Mouse (Mus musculus) midbrain, embryonic 13.5 days (tissue): ENCODE data around the gene Ssx2ip. TPM values are rescaled to one million over a fixed set of nuclear protein-coding genes. Genes with fewer than 3 reads are reported as not detected.

Experiments used
- ATAC-seq: fragments of 200-750 bp; cut with Nextera tagmentation; 2 replicates; pipeline ENCODE4 v1.8.0; 2017; ENCODE audit warnings: mild to moderate bottlenecking, moderate TSS enrichment, moderate library complexity
- H3K27ac ChIP-seq: fragments of 300-500 bp; sonication (generic); 2 replicates; pipeline ENCODE4 v1.5.1; 2015; ENCODE audit warnings: inconsistent platforms, mild to moderate bottlenecking, moderate library complexity
- H3K27me3 ChIP-seq: fragments of 300-500 bp; sonication (generic); 2 replicates; pipeline ENCODE4 v1.6.1; 2015; ENCODE audit warnings: mild to moderate bottlenecking, inconsistent platforms
- H3K36me3 ChIP-seq: fragments of 300-500 bp; sonication (generic); 2 replicates; pipeline ENCODE4 v1.6.1; 2015; ENCODE audit warnings: mild to moderate bottlenecking, inconsistent platforms
- H3K4me1 ChIP-seq: fragments of 300-500 bp; sonication (generic); replicated peaks from 2 replicates; pipeline ENCODE4 v1.6.1; 2015; ENCODE audit warnings: inconsistent platforms
- H3K4me2 ChIP-seq: fragments of 300-500 bp; sonication (generic); replicated peaks from 2 replicates; pipeline ENCODE4 v1.6.1; 2015; ENCODE audit warnings: moderate library complexity, mild to moderate bottlenecking, inconsistent platforms
- H3K4me3 ChIP-seq: fragments of 300-500 bp; sonication (generic); replicated peaks from 2 replicates; pipeline ENCODE4 v1.5.1; 2015; ENCODE audit warnings: mild to moderate bottlenecking, inconsistent platforms
- H3K9ac ChIP-seq: fragments of 300-500 bp; sonication (generic); replicated peaks from 2 replicates; pipeline ENCODE4 v1.6.1; 2015; ENCODE audit warnings: mild to moderate bottlenecking, inconsistent platforms
- H3K9me3 ChIP-seq: fragments of 300-500 bp; sonication (generic); 2 replicates; pipeline ENCODE4 v1.6.1; 2016; ENCODE audit warnings: mild to moderate bottlenecking, inconsistent platforms
- WGBS: fragments of 180-500 bp; shearing (Covaris S2); methylation state at CpG from one replicate; pipeline ENCODE4 v1.1.7; 2015; 5-methylcytosine and 5-hydroxymethylcytosine counted together
- microRNA-seq: library from miRNA; unstranded; fragments of <30 nt; microRNA quantifications from one replicate; pipeline ENCODE4, GENCODE M21; 2016
- polyA plus RNA-seq: library from polyadenylated mRNA; unstranded; fragments of >200 nt; fragmentation: Nextera tagmentation; extraction: Ambion mirVana; gene quantifications from 2 replicates; pipeline ENCODE4 v1.2.1, GENCODE M21; 2015

The Ssx2ip gene
- polyA plus RNA-seq, 1 experiment from 2014 or later, result 15.5 TPM

DNA sequence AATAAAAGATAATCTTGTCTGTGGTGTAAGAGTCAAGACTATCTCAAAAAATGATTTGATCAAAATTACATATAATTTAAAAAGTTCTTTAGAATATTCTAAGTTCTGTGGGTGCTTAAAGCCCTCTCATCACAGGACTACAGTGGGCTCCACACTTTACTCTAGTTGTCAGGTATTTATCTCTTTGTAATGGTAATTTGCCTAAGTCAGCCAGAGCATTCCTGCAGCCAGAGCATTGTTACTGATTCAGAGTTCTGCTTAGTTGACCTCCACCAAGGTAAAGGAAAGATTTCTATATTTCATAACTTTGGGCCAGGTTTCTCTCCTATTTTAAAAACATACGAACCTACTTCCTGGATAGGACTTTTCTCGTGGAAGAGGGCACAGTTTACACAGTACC is 64.8 kb downstream of the Ssx2ip start:
- 82% methylated on average over 2 of the region's 2 CpGs for whole genome bisulfite sequencing
- Histone ChIP-seq H3K9me3 (no peaks in the 10 kb centered on the region), H3K36me3 (no peaks in the 10 kb centered on the region), H3K4me1 (no peaks in the 10 kb centered on the region), H3K27me3 (no peaks in the 10 kb centered on the region), H3K9ac (no peak overlapping the region), H3K4me2 (no peak overlapping the region), H3K4me3 (no peak overlapping the region), H3K27ac (no peak overlapping the region)
- ATAC-seq, result no peak

DNA sequence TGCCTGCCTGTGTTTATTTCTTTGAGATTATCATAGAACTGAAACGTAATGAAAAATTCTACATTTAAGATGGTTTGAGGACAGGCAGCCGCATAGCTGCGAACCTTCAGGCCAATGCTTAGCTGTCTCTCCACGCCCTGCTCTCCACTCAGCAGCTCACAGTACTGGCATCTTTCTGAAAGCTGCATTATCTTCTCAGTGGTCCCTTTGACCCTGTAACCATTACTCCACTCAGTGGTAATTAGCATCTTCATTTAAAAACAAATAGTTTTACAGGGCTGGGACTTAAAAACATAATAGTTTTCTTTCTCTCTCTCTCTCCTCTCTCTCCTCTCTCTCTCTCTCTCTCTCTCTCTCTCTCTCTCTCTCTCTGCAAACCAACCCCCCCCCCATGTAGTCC is 68.2 kb downstream of the Ssx2ip start:
- ATAC-seq, result no peak
- 75% methylated on average over 4 of the region's 4 CpGs for WGBS
- H3K27me3 ChIP-seq, result no peaks in the 10 kb centered on the region

GRCm38 (mm10) chr3:146473741-146474140 is 69.3 kb downstream of the Ssx2ip start:
- H3K4me1 ChIP-seq, result no peaks in the 10 kb centered on the region
- no peaks in the 10 kb centered on the region for H3K9me3 ChIP-seq
- H3K9ac ChIP-seq, result no peak overlapping the region
- H3K27ac ChIP-seq, result no peak overlapping the region
- H3K27me3 ChIP-seq, result no peaks in the 10 kb centered on the region
- no peak overlapping the region for H3K4me3 ChIP-seq
- no peak for ATAC-seq
- no peak overlapping the region for H3K4me2 ChIP-seq
- no peaks in the 10 kb centered on the region for H3K36me3 ChIP-seq

More for the DNA sequence above, 68.2 kb downstream of the Ssx2ip start:
- Histone ChIP-seq H3K4me1 (no peaks in the 10 kb centered on the region), H3K9me3 (no peaks in the 10 kb centered on the region), H3K4me2 (no peak overlapping the region), H3K27ac (no peak overlapping the region), H3K36me3 (no peaks in the 10 kb centered on the region), H3K4me3 (no peak overlapping the region), H3K9ac (no peak overlapping the region)

- Histone ChIP-seq H3K27ac (no peak overlapping the region), H3K36me3 (no peaks in the 10 kb centered on the region), H3K27me3 (no peaks in the 10 kb centered on the region), H3K4me1 (no peaks in the 10 kb centered on the region), H3K4me2 (no peak overlapping the region), H3K4me3 (no peak overlapping the region), H3K9me3 (no peaks in the 10 kb centered on the region), H3K9ac (no peak overlapping the region)
- 91% methylated on average over 3 of the region's 3 CpGs for WGBS
- no peak for ATAC-seq
These were observed 70.0 kb downstream of the Ssx2ip start for GRCm38 (mm10) chr3:146474428-146474827.

DNA sequence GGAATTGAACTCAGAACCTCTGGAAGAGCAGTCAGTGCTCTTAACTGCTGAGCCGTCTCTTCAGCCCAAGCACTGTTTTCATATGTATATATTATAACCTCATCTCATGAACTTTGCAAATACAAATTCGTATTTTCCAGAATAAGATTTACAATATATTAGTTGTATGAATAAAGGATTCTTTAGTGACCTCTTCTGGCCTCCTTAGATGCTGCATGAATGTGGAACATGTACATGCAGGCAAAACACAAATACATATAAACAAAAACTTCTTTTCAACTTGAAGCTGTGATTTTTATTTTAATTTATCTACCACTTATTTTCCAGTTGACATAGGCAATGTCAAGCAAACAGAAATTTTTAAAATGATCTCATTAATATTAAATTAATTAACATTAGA is 77.6 kb downstream of the Ssx2ip start:
- no peaks in the 10 kb centered on the region for H3K36me3 ChIP-seq
- H3K4me3 ChIP-seq, result no peak overlapping the region
- no peak overlapping the region for H3K4me2 ChIP-seq
- no peaks in the 10 kb centered on the region for H3K27me3 ChIP-seq
- no peak overlapping the region for H3K9ac ChIP-seq
- no peak for ATAC-seq
- H3K9me3 ChIP-seq, result no peaks in the 10 kb centered on the region
- 72% methylated on average over 2 of the region's 2 CpGs for WGBS
- no peak overlapping the region for H3K27ac ChIP-seq
- H3K4me1 ChIP-seq, result no peaks in the 10 kb centered on the region

DNA sequence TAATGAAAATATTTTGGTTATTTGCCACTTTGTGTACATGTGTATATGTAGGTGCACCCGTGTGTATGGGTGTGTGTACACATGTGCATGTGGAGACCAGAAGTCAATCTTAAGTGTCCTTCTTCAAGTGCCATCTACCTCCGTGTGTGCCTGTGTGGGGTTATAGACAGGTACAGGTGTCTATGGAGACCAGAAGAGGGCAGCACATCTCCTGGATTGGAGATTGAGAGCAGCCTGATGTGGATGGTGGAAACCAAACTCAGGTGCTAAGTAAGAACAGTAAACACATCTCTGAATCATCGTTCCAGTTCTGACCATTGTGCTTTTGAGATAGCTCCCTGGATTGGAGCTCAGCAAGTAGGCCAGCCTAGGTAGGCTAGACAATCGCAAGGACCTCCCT is 82.0 kb downstream of the Ssx2ip start:
- Histone ChIP-seq H3K36me3 (no peaks in the 10 kb centered on the region), H3K4me3 (no peak overlapping the region), H3K9ac (no peak overlapping the region), H3K4me1 (no peaks in the 10 kb centered on the region), H3K27me3 (no peaks in the 10 kb centered on the region), H3K27ac (no peak overlapping the region), H3K4me2 (no peak overlapping the region), H3K9me3 (no peaks in the 10 kb centered on the region)
- ATAC-seq, result no peak
- 85% methylated on average over 4 of the region's 4 CpGs for WGBS

Small RNA genes lying within 50 kb of the gene (microRNA-seq; reads per million reads assigned to microRNA genes)
- not detected for gene Gm22901

Other genes with a start within 250 kb of the Ssx2ip start
- 0.13 and 0.35 TPM in 2 replicates for gene Lpar3, start 183.7 kb upstream of the Ssx2ip start, polyA plus RNA-seq
- 4.2 and 4.6 TPM in 2 replicates for gene Ctbs, start 45.2 kb downstream of the Ssx2ip start, polyA plus RNA-seq
- gene Spata1, start 95.1 kb downstream of the Ssx2ip start, polyA plus RNA-seq, result 5.5 and 5.8 TPM in 2 replicates
- gene Gng5, start 95.2 kb downstream of the Ssx2ip start, polyA plus RNA-seq, result 606 and 609 TPM in 2 replicates
- gene Rpf1, start 116.8 kb downstream of the Ssx2ip start, polyA plus RNA-seq, result 52.4 and 55.6 TPM in 2 replicates
- gene Uox, start 165.8 kb downstream of the Ssx2ip start, polyA plus RNA-seq, result not detected in 2 replicates
- gene Dnase2b, start 211.0 kb downstream of the Ssx2ip start, polyA plus RNA-seq, result not detected in 2 replicates
- not detected in 2 replicates for gene 4930503B20Rik, start 246.7 kb downstream of the Ssx2ip start, polyA plus RNA-seq